Comparison of ENCODE assay signal across 14 mouse cellular contexts in genomic region chr3:158210657-158211056, GRCm38 (mm10).
"Had no signal": no experiment of that assay in that cellular context is flagged by ENCODE, and none has a peak within 500 bp of the region (broad histone marks: within the 10 kb centered on the region; RNA-seq: fewer than 3 reads in every experiment).

No protein-coding gene starts in this region.

- H3K36me3 ChIP-seq: heart, embryonic 10.5 days; heart, embryonic 12.5 days; intestine, embryonic 15.5 days; limb, embryonic 13.5 days; limb, embryonic 15.5 days; liver, embryonic 12.5 days had no signal

- DNase-seq: gastrocnemius, adult 2 months; gastrocnemius, postnatal 10 days; gastrocnemius, postnatal 25 days; heart, adult 18-20 months; layer of hippocampus, postnatal 36 days had no signal

- H3K9me3 ChIP-seq: heart, embryonic 10.5 days; heart, embryonic 12.5 days; intestine, embryonic 15.5 days; limb, embryonic 13.5 days; limb, embryonic 15.5 days; liver, embryonic 12.5 days had no signal

- ATAC-seq: inflammation-experienced regulatory T-cells, adult 6 months; intestine, postnatal 0 days had no signal

- H3K4me3 ChIP-seq: gastrocnemius, adult 2 months; heart, embryonic 10.5 days; heart, embryonic 12.5 days; intestine, embryonic 15.5 days; limb, embryonic 13.5 days; limb, embryonic 15.5 days; liver, embryonic 12.5 days had no signal

- H3K4me2 ChIP-seq: heart, embryonic 12.5 days; hindbrain, embryonic 14.5 days; intestine, embryonic 15.5 days; limb, embryonic 13.5 days; limb, embryonic 15.5 days; liver, embryonic 12.5 days had no signal

- H3K9ac ChIP-seq: heart, embryonic 12.5 days; hindbrain, embryonic 14.5 days; intestine, embryonic 15.5 days; limb, embryonic 13.5 days; limb, embryonic 15.5 days; liver, embryonic 12.5 days had no signal

- H3K27ac ChIP-seq: gastrocnemius, adult 2 months; heart, embryonic 10.5 days; hindbrain, embryonic 14.5 days; intestine, embryonic 15.5 days; limb, embryonic 13.5 days; limb, embryonic 15.5 days; liver, embryonic 12.5 days had no signal

- H3K27me3 ChIP-seq: heart, embryonic 12.5 days; intestine, embryonic 15.5 days; limb, embryonic 13.5 days; limb, embryonic 15.5 days; liver, embryonic 12.5 days had no signal

- H3K4me1 ChIP-seq: heart, embryonic 10.5 days; heart, embryonic 12.5 days; intestine, embryonic 15.5 days; limb, embryonic 13.5 days; limb, embryonic 15.5 days; liver, embryonic 12.5 days had no signal
